11 mouse cellular contexts compared by ENCODE assay signal in the genomic region with DNA sequence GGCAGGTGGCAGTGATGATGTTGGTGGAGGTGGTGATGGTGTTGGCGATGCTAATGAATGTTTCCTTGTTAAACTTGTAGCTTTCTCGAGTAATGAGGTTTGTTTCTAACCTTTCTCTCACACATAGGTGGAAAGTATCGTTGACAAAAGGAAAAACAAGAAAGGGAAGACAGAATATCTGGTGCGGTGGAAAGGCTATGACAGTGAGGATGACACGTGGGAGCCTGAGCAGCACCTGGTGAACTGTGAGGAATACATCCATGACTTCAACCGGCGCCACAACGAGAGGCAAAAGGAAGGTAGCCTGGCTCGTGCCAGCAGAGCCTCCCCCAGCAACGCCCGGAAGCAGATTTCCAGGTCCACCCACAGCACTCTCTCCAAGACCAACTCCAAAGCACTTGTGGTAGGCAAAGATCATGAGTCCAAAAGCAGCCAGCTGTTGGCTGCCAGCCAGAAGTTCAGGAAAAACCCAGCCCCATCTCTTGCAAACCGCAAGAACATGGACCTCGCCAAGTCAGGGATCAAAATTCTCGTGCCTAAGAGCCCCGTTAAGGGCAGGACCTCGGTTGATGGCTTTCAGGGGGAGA.
DNase-seq lines count a peak whose midpoint lies in the region; ATAC-seq and TF ChIP-seq lines count a peak whose summit lies in the region.
"Had no signal": no experiment of that assay in that cellular context is flagged by ENCODE, and none has a peak within 500 bp of the region (broad histone marks: within the 10 kb centered on the region; RNA-seq: fewer than 3 reads in every experiment).

No protein-coding gene starts in this region.

- no peak overlapping the region for H3K27ac ChIP-seq in kidney, adult 2 months (ENCODE audit: insufficient read depth, low read depth, low read length)
- no peak overlapping the region for H3K27ac ChIP-seq in kidney, embryonic 14.5 days (ENCODE audit: low read depth, low read length)
- H3K27ac ChIP-seq: left cerebral cortex, adult 2 months had no signal

- no peaks in the 10 kb centered on the region for H3K9me3 ChIP-seq in kidney, embryonic 14.5 days (ENCODE audit: control insufficient read depth, low read length)

- H3K36me3 ChIP-seq in kidney, adult 2 months (ENCODE audit: control insufficient read depth, insufficient read depth, low read length): no peaks in the 10 kb centered on the region
- H3K36me3 ChIP-seq in kidney, embryonic 14.5 days (ENCODE audit: control insufficient read depth, insufficient read depth, low read length): peaks cover 11% of the 10 kb centered on the region; the same call in 1 of the 2 replicates

- no peak overlapping the region for H3K4me3 ChIP-seq in kidney, adult 2 months (ENCODE audit: insufficient read depth, low read depth, low read length)
- no peak overlapping the region for H3K4me3 ChIP-seq in kidney, embryonic 14.5 days (ENCODE audit: low read length)
- H3K4me3 ChIP-seq: left cerebral cortex, adult 2 months; myocyte had no signal

- H3K4me1 ChIP-seq in kidney, adult 2 months (ENCODE audit: control insufficient read depth, insufficient read depth, low read length): peaks cover 7% of the 10 kb centered on the region
- no peaks in the 10 kb centered on the region; the same call in 1 of the 2 replicates for H3K4me1 ChIP-seq in kidney, embryonic 14.5 days (ENCODE audit: control insufficient read depth, insufficient read depth, low read length)

- peak; percentile 92 for DNase-seq in kidney, adult 2 months
- DNase-seq in gastrocnemius, postnatal 10 days: peak; percentile 36
- DNase-seq in kidney, adult 9 months: peak; percentile 87
- peak; percentile 88 for DNase-seq in lung, postnatal 36 days
- DNase-seq in layer of hippocampus, adult 8-10 months (ENCODE audit: low spot score in 2 of 2): no peak
- no peak for DNase-seq in right cerebral cortex, postnatal 25 days
- DNase-seq: cerebellum, adult 11 months had no signal

- TF ChIP-seq POLR2A in kidney, adult 2 months (IDR thresholded peaks at IDR 0.05; ENCODE audit: low read depth, low read length): no peak

- no peak overlapping the region for H3K4me2 ChIP-seq in kidney, embryonic 14.5 days (replicated peaks; ENCODE audit: low read depth, low read length)

- WGBS in kidney, adult 2 months: 50% methylated on average over 16 of the region's 16 CpGs
- 89% methylated on average over 16 of the region's 16 CpGs for WGBS in kidney, embryonic 14.5 days

- H3K27me3 ChIP-seq in kidney, adult 2 months (replicated peaks; ENCODE audit: control insufficient read depth, insufficient read depth, low read length): no peaks in the 10 kb centered on the region
- H3K27me3 ChIP-seq in kidney, embryonic 14.5 days (ENCODE audit: control insufficient read depth, insufficient read depth, low read length): no peaks in the 10 kb centered on the region
- H3K27me3 ChIP-seq: Patski had no signal

- ATAC-seq in kidney, embryonic 14.5 days (ENCODE audit: low FRiP score, low TSS enrichment): no peak
- ATAC-seq: Patski had no signal

- no peak for TF ChIP-seq CTCF in kidney, adult 2 months (conservative IDR thresholded peaks at IDR 0.05; ENCODE audit: insufficient read depth, insufficient read length, low read depth, low read length)

- H3K9ac ChIP-seq in kidney, embryonic 14.5 days (ENCODE audit: low read depth, low read length): no peak overlapping the region

Comparison
In these comparisons a context has a peak if more than half of its experiments do, and no peak if none do; other contexts are left out.
1. DNase-seq: peak in kidney, adult 2 months (single experiment), gastrocnemius, postnatal 10 days (single experiment), kidney, adult 9 months (single experiment) and lung, postnatal 36 days (single experiment); none in layer of hippocampus, adult 8-10 months (0 of 2) and right cerebral cortex, postnatal 25 days (single experiment).